Mouse (Mus musculus) lung, embryonic 14.5 days (tissue): ENCODE measurements around the gene Tiprl. TPM values are rescaled to one million over a fixed set of nuclear protein-coding genes. Genes with fewer than 3 reads are reported as not detected.

Experiments used
- ATAC-seq: fragments of 200-750 bp; cut with Nextera tagmentation; 2 replicates; pipeline ENCODE4 v1.8.0; 2017; ENCODE audit warnings: mild to moderate bottlenecking, moderate TSS enrichment, moderate library complexity; ENCODE audit not compliant: insufficient read depth
- DNase-seq: peaks from one replicate; pipeline ENCODE4 v3.0.0-alpha.2; 2015
- H3K27ac ChIP-seq: fragments of 300-500 bp; sonication (generic); 2 replicates; pipeline ENCODE4 v1.5.1; 2014; ENCODE audit warnings: low read depth, mild to moderate bottlenecking, moderate library complexity
- H3K27me3 ChIP-seq: fragments of 300-500 bp; sonication (generic); 2 replicates; pipeline ENCODE4 v1.6.1; 2014; ENCODE audit warnings: low read length, control low read depth; ENCODE audit not compliant: insufficient read depth
- H3K36me3 ChIP-seq: fragments of 300-500 bp; sonication (generic); 2 replicates; pipeline ENCODE4 v1.6.1; 2014; ENCODE audit warnings: control low read depth; ENCODE audit not compliant: insufficient read depth
- H3K4me1 ChIP-seq: fragments of 300-500 bp; sonication (generic); 2 replicates; pipeline ENCODE4 v1.6.1; 2014; ENCODE audit warnings: antibody characterized with exemption, control low read depth; ENCODE audit not compliant: insufficient read depth
- H3K4me2 ChIP-seq: fragments of 300-500 bp; sonication (generic); 2 replicates; pipeline ENCODE4 v1.6.1; 2014; ENCODE audit warnings: mild to moderate bottlenecking
- H3K4me3 ChIP-seq: fragments of 300-500 bp; sonication (generic); 2 replicates; pipeline ENCODE4 v1.5.1; 2014; ENCODE audit warnings: low read depth, low read length
- H3K9ac ChIP-seq: fragments of 300-500 bp; sonication (generic); 2 replicates; pipeline ENCODE4 v1.6.1; 2014
- H3K9me3 ChIP-seq: fragments of 300-500 bp; sonication (generic); 2 replicates; pipeline ENCODE4 v1.6.1; 2016; ENCODE audit warnings: low read depth, low read length, control low read depth
- CTCF ChIP-seq: IDR thresholded peaks from 2 replicates; pipeline ENCODE4 v1.5.1; 2016; ENCODE audit warnings: antibody characterized with exemption, low read depth
- WGBS: fragments of 180-500 bp; shearing (Covaris S2); extraction: QIAGEN DNeasy Blood & Tissue Kit; methylation state at CpG from one replicate; pipeline ENCODE4 v1.1.7; 2014; 5-methylcytosine and 5-hydroxymethylcytosine counted together
- polyA plus RNA-seq: library from polyadenylated mRNA; unstranded; fragments of >200 nt; fragmentation: Nextera tagmentation; extraction: Ambion mirVana; gene quantifications from 2 replicates; pipeline ENCODE4 v1.2.1, GENCODE M21; 2014

The Tiprl gene
- polyA plus RNA-seq, 1 experiment from 2014 or later: 88.3 TPM

- Histone ChIP-seq H3K4me1 (no peaks in the 10 kb centered on the region), H3K27ac (no peak overlapping the region), H3K9ac (no peak overlapping the region), H3K36me3 (no peaks in the 10 kb centered on the region), H3K27me3 (no peaks in the 10 kb centered on the region), H3K9me3 (no peaks in the 10 kb centered on the region), H3K4me2 (no peak overlapping the region), H3K4me3 (no peak overlapping the region)
- DNase-seq (no peak), ATAC-seq (no peak)
- no peak for TF ChIP-seq CTCF
- WGBS: 77% methylated on average over 6 of the region's 6 CpGs
These were observed 38.1 kb upstream of the Tiprl start for GRCm38 (mm10) chr1:165274946-165275345.

DNA sequence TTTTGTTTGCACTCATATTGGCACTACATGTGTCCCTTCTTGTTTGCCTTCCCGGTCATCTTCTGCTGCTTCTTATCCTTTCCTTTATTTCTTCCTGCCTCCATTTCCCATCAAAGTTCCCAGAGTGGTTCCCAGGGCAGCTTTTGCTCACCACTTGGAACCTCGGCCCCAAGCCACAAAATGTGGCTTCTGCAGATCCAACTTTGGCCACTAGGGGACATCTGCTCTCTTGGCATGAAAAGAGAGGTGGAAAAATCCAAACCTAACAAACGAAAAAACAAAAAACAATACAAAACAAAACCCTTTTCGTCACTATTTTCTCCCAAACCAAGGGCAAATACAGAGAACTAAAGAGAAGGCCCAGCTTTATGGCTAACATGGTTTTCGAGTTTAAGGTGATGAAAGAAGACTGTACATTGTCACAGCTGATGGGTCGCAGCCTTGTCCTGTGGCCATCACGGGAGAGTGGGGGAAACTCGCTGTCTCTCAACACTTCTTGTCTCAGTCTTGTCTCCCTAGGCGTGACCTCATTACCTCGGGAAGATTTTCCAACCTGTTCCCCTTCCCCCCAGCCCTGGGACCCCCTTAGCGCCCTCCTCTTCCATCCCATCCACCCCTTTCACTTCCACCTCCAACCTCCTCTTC, 15.4 kb upstream of the Tiprl start:
- DNase-seq: peak; percentile 89
- H3K27me3 ChIP-seq: no peaks in the 10 kb centered on the region
- no peak overlapping the region; the same call in 1 of the 2 replicates for H3K9ac ChIP-seq
- 47% methylated on average over 11 of the region's 11 CpGs for WGBS
- H3K4me3 ChIP-seq: no peak overlapping the region
- 0 out of 2 replicates have a peak overlapping the region, but pooled peaks have one; percentile 7 for H3K4me2 ChIP-seq
- no peak; the same call in 1 of the 2 replicates for ATAC-seq
- no peaks in the 10 kb centered on the region for H3K4me1 ChIP-seq
- TF ChIP-seq CTCF: peak; percentile 86
- H3K27ac ChIP-seq: no peak overlapping the region
- H3K36me3 ChIP-seq: no peaks in the 10 kb centered on the region
- no peaks in the 10 kb centered on the region for H3K9me3 ChIP-seq

- ATAC-seq (no peak), DNase-seq (no peak)
- Histone ChIP-seq H3K4me1 (no peaks in the 10 kb centered on the region), H3K9ac (no peak overlapping the region), H3K9me3 (no peaks in the 10 kb centered on the region), H3K27ac (no peak overlapping the region), H3K27me3 (no peaks in the 10 kb centered on the region), H3K4me2 (no peak overlapping the region), H3K36me3 (no peaks in the 10 kb centered on the region), H3K4me3 (no peak overlapping the region)
- no peak for TF ChIP-seq CTCF
- 73% methylated on average over 2 of the region's 2 CpGs for whole genome bisulfite sequencing
These were observed 13.8 kb upstream of the Tiprl start for GRCm38 (mm10) chr1:165250546-165250945.

GRCm38 (mm10) chr1:165248842-165249241, 12.0 kb upstream of the Tiprl start:
- no peak overlapping the region for H3K9ac ChIP-seq
- no peaks in the 10 kb centered on the region for H3K4me1 ChIP-seq
- H3K27ac ChIP-seq: no peak overlapping the region
- H3K9me3 ChIP-seq: no peaks in the 10 kb centered on the region
- H3K4me2 ChIP-seq: no peak overlapping the region
- 56% methylated on average over 4 of the region's 4 CpGs for WGBS
- no peak for TF ChIP-seq CTCF
- no peak overlapping the region for H3K4me3 ChIP-seq
- ATAC-seq (no peak), DNase-seq (no peak)
- H3K36me3 ChIP-seq: no peaks in the 10 kb centered on the region
- H3K27me3 ChIP-seq: no peaks in the 10 kb centered on the region

DNA sequence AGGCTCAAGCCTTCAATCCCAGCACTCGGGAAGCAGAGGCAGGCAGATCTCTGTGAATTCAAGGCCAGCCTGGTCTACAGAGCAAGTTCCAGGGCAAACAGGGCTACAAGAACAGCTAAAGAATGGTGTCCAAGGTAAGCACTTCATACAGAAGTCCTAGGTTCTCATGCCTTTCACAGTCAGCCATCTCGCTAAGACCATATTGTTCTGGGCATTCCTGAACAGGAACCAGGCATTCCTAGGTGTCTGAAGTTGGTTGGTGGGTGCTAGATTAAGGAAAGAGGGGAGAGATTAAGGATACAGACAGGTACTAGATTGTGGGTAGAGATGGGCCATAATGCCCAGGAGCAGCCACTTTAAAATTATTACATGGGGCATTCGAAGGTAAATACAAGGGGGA, 11.0 kb upstream of the Tiprl start:
- WGBS: 93% methylated on average over 3 of the region's 3 CpGs
- no peak overlapping the region for H3K9ac ChIP-seq

DNA sequence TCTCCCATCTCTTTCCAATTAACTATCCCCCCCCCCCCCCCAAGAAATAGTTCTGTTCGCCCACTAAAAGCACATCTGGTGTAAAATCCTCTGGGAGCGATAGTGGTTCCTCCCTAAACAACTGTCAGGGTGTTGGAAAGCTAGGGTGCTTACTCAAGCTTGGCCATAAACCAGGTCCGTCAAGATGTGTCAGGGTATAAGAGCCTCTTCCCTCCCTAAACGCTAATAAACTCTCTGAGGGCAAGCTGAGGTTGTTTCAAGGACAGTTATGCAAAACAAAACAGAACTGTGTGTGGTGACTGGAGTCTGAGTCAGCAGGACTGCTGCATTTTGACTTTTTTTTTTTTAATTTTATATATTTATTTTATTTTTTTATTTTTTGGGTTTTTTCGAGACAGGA, 10.3 kb upstream of the Tiprl start:
- H3K9ac ChIP-seq: no peak overlapping the region
- H3K36me3 ChIP-seq: no peaks in the 10 kb centered on the region
- no peak for ATAC-seq
- H3K9me3 ChIP-seq: no peaks in the 10 kb centered on the region
- DNase-seq: no peak
- no peak overlapping the region for H3K4me3 ChIP-seq
- H3K27me3 ChIP-seq: no peaks in the 10 kb centered on the region
- H3K4me2 ChIP-seq: no peak overlapping the region
- WGBS: 70% methylated on average over 5 of the region's 5 CpGs
- H3K27ac ChIP-seq: no peak overlapping the region
- no peak for TF ChIP-seq CTCF
- H3K4me1 ChIP-seq: no peaks in the 10 kb centered on the region

More for the DNA sequence above, 11.0 kb upstream of the Tiprl start:
- H3K36me3 ChIP-seq: no peaks in the 10 kb centered on the region
- DNase-seq (no peak), ATAC-seq (no peak)
- no peak overlapping the region for H3K27ac ChIP-seq
- H3K9me3 ChIP-seq: no peaks in the 10 kb centered on the region
- H3K4me2 ChIP-seq: no peak overlapping the region
- no peak overlapping the region for H3K4me3 ChIP-seq
- TF ChIP-seq CTCF: no peak
- H3K27me3 ChIP-seq: no peaks in the 10 kb centered on the region
- no peaks in the 10 kb centered on the region for H3K4me1 ChIP-seq

DNA sequence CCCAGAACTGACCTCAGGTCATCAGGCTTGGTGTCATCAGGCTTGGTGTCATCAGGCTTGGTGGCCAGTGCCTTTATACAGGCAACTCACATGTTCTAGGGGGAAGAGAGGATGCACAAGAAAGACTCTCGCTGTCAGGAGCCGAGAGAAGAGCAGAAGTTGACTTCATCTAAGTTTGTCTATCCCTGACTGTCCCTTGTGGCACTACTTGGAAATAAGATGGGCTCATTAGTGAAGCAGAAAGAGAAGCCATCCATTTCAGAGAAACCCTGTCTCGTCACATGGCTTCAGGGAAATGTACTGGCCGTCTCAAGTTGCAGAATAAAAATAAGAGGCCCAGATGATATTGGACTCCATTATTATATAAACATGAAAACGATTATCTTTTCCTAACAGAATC, 9.8 kb upstream of the Tiprl start:
- Histone ChIP-seq H3K9me3 (no peaks in the 10 kb centered on the region), H3K27ac (no peak overlapping the region), H3K9ac (no peak overlapping the region), H3K4me3 (no peak overlapping the region), H3K4me1 (no peaks in the 10 kb centered on the region), H3K36me3 (no peaks in the 10 kb centered on the region), H3K27me3 (no peaks in the 10 kb centered on the region), H3K4me2 (no peak overlapping the region)
- TF ChIP-seq CTCF: no peak
- WGBS: 69% methylated on average over 5 of the region's 5 CpGs
- DNase-seq (no peak), ATAC-seq (no peak)

DNA sequence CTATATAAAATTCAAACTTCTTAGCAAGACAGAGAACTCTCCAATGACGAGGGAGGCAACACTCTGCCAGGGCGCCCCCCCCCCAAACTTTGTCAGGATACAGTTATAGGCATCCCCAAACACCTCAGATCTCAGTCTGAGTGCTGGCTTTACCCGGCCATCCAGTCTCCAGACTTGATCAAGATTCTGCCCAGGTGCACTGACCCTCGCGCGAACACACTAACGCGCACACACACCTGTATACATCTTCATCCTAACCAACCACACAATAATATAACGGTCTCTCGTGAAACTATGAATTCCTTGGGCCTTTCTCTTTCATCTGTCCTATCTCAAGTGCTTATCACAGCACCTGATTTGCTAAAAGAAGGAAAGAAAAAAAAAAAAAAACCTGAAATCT, 950 bp downstream of the Tiprl start:
- H3K4me1 ChIP-seq: peaks cover 7% of the 10 kb centered on the region; the same call in 1 of the 2 replicates
- peak overlapping the region; percentile 88 for H3K4me3 ChIP-seq
- peak overlapping the region; percentile 86 for H3K9ac ChIP-seq
- H3K27me3 ChIP-seq: no peaks in the 10 kb centered on the region
- peak overlapping the region; percentile 95 for H3K27ac ChIP-seq
- ATAC-seq (no peak), DNase-seq (no peak)
- 8% methylated on average over 10 of the region's 10 CpGs for WGBS
- H3K9me3 ChIP-seq: no peaks in the 10 kb centered on the region
- no peak for TF ChIP-seq CTCF
- no peaks in the 10 kb centered on the region for H3K36me3 ChIP-seq
- H3K4me2 ChIP-seq: peak overlapping the region; percentile 85
